Mouse (Mus musculus) lung, embryonic 14.5 days (tissue): ENCODE measurements around the gene Lars2. TPM values are rescaled to one million over a fixed set of nuclear protein-coding genes. Genes with fewer than 3 reads are reported as not detected.
"Not testable (repeated sequence)": the region's sequence is repeated elsewhere in the genome, so short reads cannot be mapped to it uniquely, and the experiment has no call there.

Source experiments
- ATAC-seq: fragments of 200-750 bp; cut with Nextera tagmentation; 2 replicates; pipeline ENCODE4 v1.8.0; 2017; ENCODE audit warnings: mild to moderate bottlenecking, moderate TSS enrichment, moderate library complexity; ENCODE audit not compliant: insufficient read depth
- DNase-seq: peaks from one replicate; pipeline ENCODE4 v3.0.0-alpha.2; 2015
- H3K27ac ChIP-seq: fragments of 300-500 bp; sonication (generic); 2 replicates; pipeline ENCODE4 v1.5.1; 2014; ENCODE audit warnings: low read depth, mild to moderate bottlenecking, moderate library complexity
- H3K27me3 ChIP-seq: fragments of 300-500 bp; sonication (generic); 2 replicates; pipeline ENCODE4 v1.6.1; 2014; ENCODE audit warnings: low read length, control low read depth; ENCODE audit not compliant: insufficient read depth
- H3K36me3 ChIP-seq: fragments of 300-500 bp; sonication (generic); 2 replicates; pipeline ENCODE4 v1.6.1; 2014; ENCODE audit warnings: control low read depth; ENCODE audit not compliant: insufficient read depth
- H3K4me1 ChIP-seq: fragments of 300-500 bp; sonication (generic); 2 replicates; pipeline ENCODE4 v1.6.1; 2014; ENCODE audit warnings: antibody characterized with exemption, control low read depth; ENCODE audit not compliant: insufficient read depth
- H3K4me2 ChIP-seq: fragments of 300-500 bp; sonication (generic); 2 replicates; pipeline ENCODE4 v1.6.1; 2014; ENCODE audit warnings: mild to moderate bottlenecking
- H3K4me3 ChIP-seq: fragments of 300-500 bp; sonication (generic); 2 replicates; pipeline ENCODE4 v1.5.1; 2014; ENCODE audit warnings: low read depth, low read length
- H3K9ac ChIP-seq: fragments of 300-500 bp; sonication (generic); 2 replicates; pipeline ENCODE4 v1.6.1; 2014
- H3K9me3 ChIP-seq: fragments of 300-500 bp; sonication (generic); 2 replicates; pipeline ENCODE4 v1.6.1; 2016; ENCODE audit warnings: low read depth, low read length, control low read depth
- CTCF ChIP-seq: IDR thresholded peaks from 2 replicates; pipeline ENCODE4 v1.5.1; 2016; ENCODE audit warnings: antibody characterized with exemption, low read depth
- WGBS: fragments of 180-500 bp; shearing (Covaris S2); extraction: QIAGEN DNeasy Blood & Tissue Kit; methylation state at CpG from one replicate; pipeline ENCODE4 v1.1.7; 2014; 5-methylcytosine and 5-hydroxymethylcytosine counted together
- polyA plus RNA-seq: library from polyadenylated mRNA; unstranded; fragments of >200 nt; fragmentation: Nextera tagmentation; extraction: Ambion mirVana; gene quantifications from 2 replicates; pipeline ENCODE4 v1.2.1, GENCODE M21; 2014

The Lars2 gene
- polyA plus RNA-seq, 1 experiment from 2014 or later, result 1,263 TPM

DNA sequence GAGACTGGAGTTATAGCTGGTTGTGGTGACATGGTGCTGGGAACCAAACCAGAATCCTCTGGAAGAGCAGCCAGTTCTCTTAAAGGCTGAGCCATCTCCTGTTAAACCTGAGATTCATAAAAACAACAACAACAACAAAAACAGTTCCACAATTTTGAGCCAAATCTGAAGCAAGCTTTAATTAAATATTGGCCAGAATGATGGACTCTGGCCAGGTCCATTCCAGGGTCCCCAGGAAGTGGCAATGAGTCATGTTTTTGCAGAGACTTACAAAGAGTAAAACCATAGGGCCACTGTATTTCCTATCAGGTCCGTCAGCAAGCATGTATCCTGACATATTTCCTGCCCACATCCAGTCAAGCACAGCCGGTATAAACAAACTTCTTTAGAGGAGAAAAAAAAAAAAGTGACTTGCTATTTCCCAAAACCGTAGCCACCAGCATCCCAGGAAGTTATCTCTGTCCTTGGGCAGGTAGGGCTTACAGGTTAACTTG is 27.0 kb upstream of the Lars2 start:
- Histone ChIP-seq H3K9ac (no peak overlapping the region), H3K4me1 (peaks cover 4% of the 10 kb centered on the region; the same call in 1 of the 2 replicates), H3K36me3 (no peaks in the 10 kb centered on the region), H3K4me3 (no peak overlapping the region), H3K4me2 (no peak overlapping the region), H3K27ac (no peak overlapping the region), H3K9me3 (no peaks in the 10 kb centered on the region), H3K27me3 (no peaks in the 10 kb centered on the region)
- 21% methylated on average over 3 of the region's 3 CpGs for WGBS
- DNase-seq (peak; percentile 6), ATAC-seq (no peak)
- no peak for TF ChIP-seq CTCF

DNA sequence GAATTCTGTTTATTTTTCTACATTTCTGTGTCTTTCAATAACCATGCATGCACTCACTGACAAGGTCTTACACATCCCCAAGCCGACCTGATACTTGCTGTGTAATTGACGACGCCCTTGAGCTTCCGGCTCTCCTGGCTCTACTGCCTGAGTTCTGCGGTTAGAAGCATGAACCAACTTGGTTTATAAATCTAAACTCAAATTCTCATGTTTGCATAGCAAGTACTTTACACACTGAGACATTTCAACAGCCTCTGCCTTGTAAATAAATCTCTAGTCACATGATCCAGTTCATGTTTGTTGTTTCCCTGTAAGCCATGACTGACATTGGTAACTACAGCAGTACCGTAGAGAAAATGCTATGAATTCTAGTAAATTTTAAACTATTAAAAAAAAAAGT is 25.5 kb upstream of the Lars2 start:
- no peaks in the 10 kb centered on the region for H3K36me3 ChIP-seq
- H3K4me2 ChIP-seq, result no peak overlapping the region
- H3K27ac ChIP-seq, result no peak overlapping the region
- ATAC-seq (no peak), DNase-seq (peak; percentile 8)
- H3K27me3 ChIP-seq, result no peaks in the 10 kb centered on the region
- no peak for TF ChIP-seq CTCF
- no peaks in the 10 kb centered on the region for H3K9me3 ChIP-seq
- H3K4me1 ChIP-seq, result peaks cover 4% of the 10 kb centered on the region; the same call in 1 of the 2 replicates
- 55% methylated on average over 6 of the region's 6 CpGs for WGBS
- H3K9ac ChIP-seq, result no peak overlapping the region
- H3K4me3 ChIP-seq, result no peak overlapping the region

DNA sequence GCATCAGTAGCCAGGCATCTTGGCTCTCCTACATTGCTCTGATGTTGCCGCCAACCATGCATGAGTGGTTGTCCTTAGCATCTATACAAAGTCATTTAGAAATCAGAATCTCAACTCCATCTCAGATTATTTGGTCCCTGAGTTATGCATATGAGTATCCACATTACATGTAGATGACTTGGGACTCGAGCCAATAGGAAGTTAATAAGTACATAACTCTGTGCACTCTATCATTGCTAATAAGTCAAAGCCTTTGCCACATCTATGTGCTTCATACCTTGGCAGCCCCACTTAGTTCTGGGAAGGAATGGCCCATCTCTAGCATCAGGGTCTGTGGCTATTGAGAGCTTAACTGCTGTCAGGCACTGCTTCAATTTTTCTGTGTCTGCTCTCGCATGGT is 23.7 kb upstream of the Lars2 start:
- ATAC-seq (no peak), DNase-seq (no peak)
- no peak overlapping the region for H3K4me2 ChIP-seq
- H3K9me3 ChIP-seq, result no peaks in the 10 kb centered on the region
- no peak for TF ChIP-seq CTCF
- no peaks in the 10 kb centered on the region for H3K36me3 ChIP-seq
- WGBS, result 48% methylated on average over 3 of the region's 3 CpGs
- peaks cover 4% of the 10 kb centered on the region; the same call in 1 of the 2 replicates for H3K4me1 ChIP-seq
- H3K4me3 ChIP-seq, result no peak overlapping the region
- H3K27me3 ChIP-seq, result no peaks in the 10 kb centered on the region
- no peak overlapping the region for H3K9ac ChIP-seq
- H3K27ac ChIP-seq, result no peak overlapping the region

DNA sequence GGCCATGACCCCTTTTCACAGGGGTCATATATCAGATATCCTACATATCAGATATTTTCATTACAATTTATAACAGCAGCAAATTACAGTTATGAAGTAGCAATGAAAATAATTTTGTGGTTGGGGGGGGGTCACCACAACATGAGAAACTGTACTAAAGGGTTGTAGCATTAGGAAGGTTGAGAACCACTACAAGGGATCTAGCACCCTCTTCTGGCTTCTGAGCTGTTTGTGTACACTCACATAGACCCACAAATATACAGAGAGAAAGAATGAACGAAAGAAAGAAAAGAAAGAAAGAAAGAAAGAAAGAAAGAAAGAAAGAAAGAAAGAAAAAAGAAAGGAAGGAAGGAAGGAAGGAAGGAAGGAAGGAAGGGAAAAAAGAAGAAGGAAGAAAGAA is 17.4 kb upstream of the Lars2 start:
- WGBS, result 96% methylated on average over 1 of the region's 1 CpGs
- H3K36me3 ChIP-seq, H3K4me3 ChIP-seq, DNase-seq, H3K9ac ChIP-seq, H3K4me2 ChIP-seq, H3K27ac ChIP-seq, H3K27me3 ChIP-seq, H3K4me1 ChIP-seq, ATAC-seq: not testable (repeated sequence)
- H3K9me3 ChIP-seq, result peaks cover 15% of the 10 kb centered on the region

GRCm38 (mm10) chr9:123359981-123360380 is 6.7 kb upstream of the Lars2 start:
- Histone ChIP-seq H3K4me1 (no peaks in the 10 kb centered on the region), H3K27ac (no peak overlapping the region), H3K36me3 (no peaks in the 10 kb centered on the region), H3K27me3 (no peaks in the 10 kb centered on the region), H3K9ac (no peak overlapping the region), H3K4me2 (no peak overlapping the region), H3K9me3 (no peaks in the 10 kb centered on the region), H3K4me3 (no peak overlapping the region)
- ATAC-seq (no peak), DNase-seq (no peak)
- 49% methylated on average over 3 of the region's 3 CpGs for WGBS
- TF ChIP-seq CTCF, result no peak

GRCm38 (mm10) chr9:123365353-123365752 is 1.4 kb upstream of the Lars2 start:
- DNase-seq, result no peak
- no peaks in the 10 kb centered on the region for H3K27me3 ChIP-seq
- H3K9ac ChIP-seq, result no peak overlapping the region
- H3K4me3 ChIP-seq, result no peak overlapping the region
- no peaks in the 10 kb centered on the region for H3K9me3 ChIP-seq
- ATAC-seq, result no peak
- no peaks in the 10 kb centered on the region for H3K36me3 ChIP-seq
- H3K4me2 ChIP-seq, result no peak overlapping the region
- H3K4me1 ChIP-seq, result 0 out of 2 replicates have a peak, but pooled peaks cover 3% of the 10 kb centered on the region
- TF ChIP-seq CTCF, result no peak
- H3K27ac ChIP-seq, result no peak overlapping the region
- 51% methylated on average over 1 of the region's 1 CpGs for WGBS

- Histone ChIP-seq H3K9ac (peak overlapping the region; percentile 60), H3K36me3 (no peaks in the 10 kb centered on the region), H3K9me3 (no peaks in the 10 kb centered on the region), H3K4me1 (0 out of 2 replicates have a peak, but pooled peaks cover 3% of the 10 kb centered on the region), H3K27ac (no peak overlapping the region), H3K27me3 (no peaks in the 10 kb centered on the region), H3K4me2 (peak overlapping the region; percentile 82), H3K4me3 (peak overlapping the region; percentile 76)
- TF ChIP-seq CTCF, result 0 out of 2 replicates have a peak, but pooled peaks have one; percentile 2
- WGBS, result 32% methylated on average over 9 of the region's 9 CpGs
- DNase-seq, result peak; percentile 36
- ATAC-seq, result peak; percentile 70
Observed at GRCm38 (mm10) chr9:123365942-123366707, 602 bp upstream of the Lars2 start.
